Mouse (Mus musculus): ENCODE results near the gene Arfgef2.

- TF ChIP-seq CTCF (conservative IDR thresholded peaks at IDR 0.05; ENCODE audit: low read length) (no peak), NANOG (IDR thresholded peaks at IDR 0.05; ENCODE audit: borderline replicate concordance, low read length) (no peak)
Observed at GRCm38 (mm10) chr2:166899161-166899560, 93.8 kb downstream of the Arfgef2 start.

Data from E14TG2a.4 (cell line).